Mouse (Mus musculus) heart, adult 2 months (tissue): ENCODE measurements around the gene Ubash3b.

Experiments used
- CTCF ChIP-seq: fragments of 200-600 bp; IDR thresholded peaks from 2 replicates; pipeline ENCODE4 v1.8.1; 2022; ENCODE audit warnings: antibody characterized with exemption, mild to moderate bottlenecking, moderate library complexity
- EP300 ChIP-seq: fragments of 200-500 bp; IDR thresholded peaks from 2 replicates; pipeline ENCODE4 v1.6.1; 2011; ENCODE audit warnings: low read depth, low read length, control low read depth; ENCODE audit not compliant: insufficient read depth
- POLR2A ChIP-seq: fragments of 200-500 bp; IDR thresholded peaks from 2 replicates; pipeline ENCODE4 v1.6.1; 2011; ENCODE audit warnings: mild to moderate bottlenecking, low read depth, low read length, control low read depth; ENCODE audit not compliant: insufficient read depth

- TF ChIP-seq CTCF (no peak), EP300 (no peak), POLR2A (no peak)
These were observed 147.0 kb downstream of the Ubash3b start for GRCm38 (mm10) chr9:41014512-41014911.
